Mouse (Mus musculus) forebrain, embryonic 11.5 days (tissue): ENCODE measurements around the gene Zfp354b. TPM values are rescaled to one million over a fixed set of nuclear protein-coding genes. Genes with fewer than 3 reads are reported as not detected.

Experiments
- polyA plus RNA-seq: library from polyadenylated mRNA; unstranded; fragments of >200 nt; fragmentation: Nextera tagmentation; extraction: Ambion mirVana; gene quantifications from 2 replicates; pipeline ENCODE4 v1.2.1, GENCODE M21; 2014

Gene Zfp354b
- polyA plus RNA-seq, 1 experiment from 2014 or later: 1.9 TPM

Other genes starting within 250 kb of the Zfp354b start
- 37.7 and 41.7 TPM in 2 replicates for gene Zfp354c, start 103.9 kb downstream of the Zfp354b start, polyA plus RNA-seq
- 0.79 and 1.3 TPM in 2 replicates for gene Zfp879, start 90.1 kb downstream of the Zfp354b start, polyA plus RNA-seq
- not detected in 2 replicates for gene Grm6, start 80.9 kb downstream of the Zfp354b start, polyA plus RNA-seq
- 15.5 and 17.1 TPM in 2 replicates for gene Zfp454, start 44.0 kb downstream of the Zfp354b start, polyA plus RNA-seq
- 33.6 and 35.6 TPM in 2 replicates for gene Zfp2, start 15.5 kb downstream of the Zfp354b start, polyA plus RNA-seq
- gene 4933414I15Rik, start 12.1 kb upstream of the Zfp354b start, polyA plus RNA-seq: not detected in 2 replicates
- not detected in 2 replicates for gene Prop1, start 22.1 kb upstream of the Zfp354b start, polyA plus RNA-seq
- not detected in 2 replicates for gene Olfr1378, start 34.9 kb upstream of the Zfp354b start, polyA plus RNA-seq
- gene Olfr1377, start 50.3 kb upstream of the Zfp354b start, polyA plus RNA-seq: not detected in 2 replicates
- not detected in 2 replicates for gene Olfr51, start 72.0 kb upstream of the Zfp354b start, polyA plus RNA-seq
- not detected in 2 replicates for gene Olfr54, start 82.6 kb upstream of the Zfp354b start, polyA plus RNA-seq
- gene Olfr1375, start 116.5 kb upstream of the Zfp354b start, polyA plus RNA-seq: not detected in 2 replicates
- gene Zfp354a, start 127.6 kb upstream of the Zfp354b start, polyA plus RNA-seq: 9.7 and 11.6 TPM in 2 replicates